ENCODE assay signal across 10 mouse cellular contexts in genomic region chr1:193156316-193157110, GRCm38 (mm10). TPM values are rescaled to one million over a fixed set of nuclear protein-coding genes. Genes with fewer than 3 reads are reported as not detected.
A peak's percentile ranks its signal among the peaks of the same experiment; 100 is the strongest.
DNase-seq lines count a peak whose midpoint lies in the region; ATAC-seq and TF ChIP-seq lines count a peak whose summit lies in the region.
"Had no signal": no experiment of that assay in that cellular context is flagged by ENCODE, and none has a peak within 500 bp of the region (broad histone marks: within the 10 kb centered on the region; RNA-seq: fewer than 3 reads in every experiment).

No protein-coding gene starts in this region.

- H3K9me3 ChIP-seq in liver, embryonic 12.5 days (replicated peaks), result no peaks in the 10 kb centered on the region

- intact Hi-C loops in gastrocnemius, postnatal 36 days (cut with DNase I), result no loop called here

- TF ChIP-seq CTCF in testis, adult 2 months (IDR thresholded peaks at IDR 0.05; ENCODE audit: control insufficient read depth, insufficient read depth, insufficient replicate concordance, low read depth, low read length), result no peak

- H3K4me2 ChIP-seq in liver, embryonic 12.5 days, result peak overlapping the region; percentile 14

- H3K4me1 ChIP-seq in testis, adult 2 months (ENCODE audit: control insufficient read depth, insufficient read depth, low read length), result peaks cover 21% of the 10 kb centered on the region
- H3K4me1 ChIP-seq in liver, embryonic 12.5 days, result peaks cover 47% of the 10 kb centered on the region

- H3K36me3 ChIP-seq in testis, adult 2 months (ENCODE audit: control insufficient read depth, insufficient read depth, low read length), result no peaks in the 10 kb centered on the region
- no peaks in the 10 kb centered on the region for H3K36me3 ChIP-seq in liver, embryonic 12.5 days

- peak; percentile 30; the same call in 1 of the 2 replicates for TF ChIP-seq POLR2A in testis, adult 2 months (IDR thresholded peaks at IDR 0.05; ENCODE audit: control insufficient read depth, low read depth, low read length)

- WGBS in liver, embryonic 12.5 days (ENCODE audit: insufficient replicate concordance), result 29% methylated on average over 15 of the region's 15 CpGs

- no peak for DNase-seq in testis, postnatal 10 days (ENCODE audit: low spot score)
- DNase-seq in kidney, adult 18-20 months, result peak; percentile 33
- no peak for DNase-seq in right cerebral cortex, postnatal 25 days
- no peak for DNase-seq in adipocyte (ENCODE audit: low spot score)
- no peak for DNase-seq in adrenal gland, adult 2 months
- DNase-seq in gastrocnemius, postnatal 36 days, result no peak
- DNase-seq: lung, postnatal 14 days had no signal

- no peak for ATAC-seq in liver, embryonic 12.5 days
- ATAC-seq: hindbrain, embryonic 16.5 days had no signal

- peak overlapping the region; percentile 74 for H3K4me3 ChIP-seq in testis, adult 2 months (ENCODE audit: control insufficient read depth, low read depth, low read length)
- H3K4me3 ChIP-seq in liver, embryonic 12.5 days, result no peak overlapping the region

- H3K27ac ChIP-seq in testis, adult 2 months (ENCODE audit: control insufficient read depth, insufficient read depth, low read depth, low read length), result no peak overlapping the region
- peak overlapping the region; percentile 28 for H3K27ac ChIP-seq in liver, embryonic 12.5 days

- H3K27me3 ChIP-seq in testis, adult 2 months (ENCODE audit: control insufficient read depth, insufficient read depth, low read length), result peaks cover 4% of the 10 kb centered on the region; the same call in 1 of the 2 replicates
- peaks cover 39% of the 10 kb centered on the region for H3K27me3 ChIP-seq in liver, embryonic 12.5 days (replicated peaks)

- no peak overlapping the region for H3K9ac ChIP-seq in liver, embryonic 12.5 days

RNA-seq across cellular contexts. Expression of gene Irf6, which starts 3.6 kb away (rescaled TPM):
- 17.5 and 23.5 TPM in 2 replicates for polyA plus RNA-seq in testis, adult 2 months (2012; rRNA removed)
- 2.6 and 2.8 TPM in 2 replicates for polyA plus RNA-seq in liver, embryonic 12.5 days (2016; fragmentation: Nextera tagmentation; extraction: Ambion mirVana)
- total RNA-seq in adrenal gland, adult 2 months (2021), result under 1 TPM; 0.31 to 0.49 TPM
- polyA plus RNA-seq in adrenal gland, adult 2 months (2012; rRNA removed), result 0.09 and 0.51 TPM in 2 replicates
- total RNA-seq in gastrocnemius, postnatal 36 days (2021), result under 1 TPM; 0.41 to 0.54 TPM

RNA-seq across cellular contexts. Expression of gene A130010J15Rik, which starts 11.3 kb away (rescaled TPM):
- 11.2 and 13.0 TPM in 2 replicates for polyA plus RNA-seq in testis, adult 2 months (2012; rRNA removed)
- polyA plus RNA-seq in liver, embryonic 12.5 days (2016; fragmentation: Nextera tagmentation; extraction: Ambion mirVana), result 6.9 and 7.7 TPM in 2 replicates
- total RNA-seq in adrenal gland, adult 2 months (2021), result 1 to 10 TPM; 1.4 to 3.2 TPM
- 1.8 and 2.1 TPM in 2 replicates for polyA plus RNA-seq in adrenal gland, adult 2 months (2012; rRNA removed)
- 1 to 10 TPM; 2.2 to 3.6 TPM for total RNA-seq in gastrocnemius, postnatal 36 days (2021)

RNA-seq across cellular contexts. Expression of gene Diexf, which starts 26.4 kb away (rescaled TPM):
- polyA plus RNA-seq in testis, adult 2 months (2012; rRNA removed), result 9.2 and 9.5 TPM in 2 replicates
- polyA plus RNA-seq in liver, embryonic 12.5 days (2016; fragmentation: Nextera tagmentation; extraction: Ambion mirVana), result 4.4 and 5.4 TPM in 2 replicates
- 10 to 100 TPM; 11.1 to 19.0 TPM for total RNA-seq in adrenal gland, adult 2 months (2021)
- polyA plus RNA-seq in adrenal gland, adult 2 months (2012; rRNA removed), result 10.6 and 12.9 TPM in 2 replicates
- total RNA-seq in gastrocnemius, postnatal 36 days (2021), result 1 to 10 TPM; 6.0 to 7.6 TPM

RNA-seq across cellular contexts. Expression of gene Traf3ip3, which starts 45.0 kb away (rescaled TPM):
- 0.19 TPM in 1 of 2 replicates, not detected in the other for polyA plus RNA-seq in testis, adult 2 months (2012; rRNA removed)
- polyA plus RNA-seq in liver, embryonic 12.5 days (2016; fragmentation: Nextera tagmentation; extraction: Ambion mirVana), result 7.0 and 8.6 TPM in 2 replicates
- 1 to 10 TPM; 1.1 to 3.3 TPM for total RNA-seq in adrenal gland, adult 2 months (2021)
- polyA plus RNA-seq in adrenal gland, adult 2 months (2012; rRNA removed), result 0.15 and 0.75 TPM in 2 replicates
- 1 to 10 TPM; 1.1 to 2.9 TPM for total RNA-seq in gastrocnemius, postnatal 36 days (2021)

RNA-seq across cellular contexts. Expression of gene Lamb3, which starts 51.0 kb away (rescaled TPM):
- 4.2 and 4.8 TPM in 2 replicates for polyA plus RNA-seq in testis, adult 2 months (2012; rRNA removed)
- 0.04 and 0.25 TPM in 2 replicates for polyA plus RNA-seq in liver, embryonic 12.5 days (2016; fragmentation: Nextera tagmentation; extraction: Ambion mirVana)
- 1 to 10 TPM in 1 of 2 experiments, under 1 TPM in 1; 0.69 to 2.3 TPM for total RNA-seq in adrenal gland, adult 2 months (2021)
- polyA plus RNA-seq in adrenal gland, adult 2 months (2012; rRNA removed), result 0.30 and 0.31 TPM in 2 replicates
- total RNA-seq in gastrocnemius, postnatal 36 days (2021), result 1 to 10 TPM; 1.9 to 2.6 TPM
